Mouse (Mus musculus): ENCODE data around the gene Zfp932. TPM values are rescaled to one million over a fixed set of nuclear protein-coding genes. Genes with fewer than 3 reads are reported as not detected.
"Not testable (repeated sequence)": the region's sequence is repeated elsewhere in the genome, so short reads cannot be mapped to it uniquely, and the experiment has no call there.

Zfp932 gene
- polyA plus RNA-seq (2014; fragmentation: Nextera tagmentation; extraction: Ambion mirVana) = 19.5 and 20.0 TPM in 2 replicates

GRCm38 (mm10) chr5:109996026-109996937 lies at the start of gene Zfp932:
TSS of gene Zfp932 (plus strand) at chr5:109996521.
- Histone ChIP-seq H3K4me2 (ENCODE audit: low read length) (peak within 1 kb of the TSS; percentile 49), H3K9ac (ENCODE audit: low read length) (peak within 1 kb of the TSS; percentile 45), H3K4me3 (ENCODE audit: low read depth, low read length) (peak within 1 kb of the TSS; percentile 46)
- H3K4me1 ChIP-seq (replicated peaks; ENCODE audit: control insufficient read depth, insufficient read depth, low read length); H3K27me3 ChIP-seq (replicated peaks; ENCODE audit: control insufficient read depth, insufficient read depth, low read length); DNase-seq (ENCODE audit: low spot score); H3K36me3 ChIP-seq (ENCODE audit: control insufficient read depth, insufficient read depth, low read length); H3K9me3 ChIP-seq (ENCODE audit: control insufficient read depth, low read length); H3K27ac ChIP-seq (ENCODE audit: low read depth): not testable (repeated sequence)
- peak; percentile 98 for ATAC-seq (replicated peaks; ENCODE audit: low FRiP score, low TSS enrichment, low read depth)
- WGBS = 3% methylated on average over 24 of the region's 24 CpGs

- Histone ChIP-seq H3K9ac (ENCODE audit: low read length) (no peak overlapping the region), H3K9me3 (ENCODE audit: control insufficient read depth, low read length) (no peaks in the 10 kb centered on the region), H3K27ac (ENCODE audit: low read depth) (no peak overlapping the region), H3K4me1 (replicated peaks; ENCODE audit: control insufficient read depth, insufficient read depth, low read length) (no peaks in the 10 kb centered on the region), H3K27me3 (replicated peaks; ENCODE audit: control insufficient read depth, insufficient read depth, low read length) (no peaks in the 10 kb centered on the region), H3K4me3 (ENCODE audit: low read depth, low read length) (no peak overlapping the region), H3K4me2 (ENCODE audit: low read length) (no peak overlapping the region), H3K36me3 (ENCODE audit: control insufficient read depth, insufficient read depth, low read length) (no peaks in the 10 kb centered on the region)
- DNase-seq (ENCODE audit: low spot score) = no peak
- WGBS = 84% methylated on average over 1 of the region's 1 CpGs
- ATAC-seq (replicated peaks; ENCODE audit: low FRiP score, low TSS enrichment, low read depth) = no peak
Measured at GRCm38 (mm10) chr5:109950281-109950680, 46.0 kb upstream of the Zfp932 start.

- not testable (repeated sequence) for H3K4me3 ChIP-seq (ENCODE audit: low read depth, low read length); H3K27ac ChIP-seq (ENCODE audit: low read depth); H3K9me3 ChIP-seq (ENCODE audit: control insufficient read depth, low read length); H3K27me3 ChIP-seq (replicated peaks; ENCODE audit: control insufficient read depth, insufficient read depth, low read length); DNase-seq (ENCODE audit: low spot score); H3K4me1 ChIP-seq (replicated peaks; ENCODE audit: control insufficient read depth, insufficient read depth, low read length); H3K36me3 ChIP-seq (ENCODE audit: control insufficient read depth, insufficient read depth, low read length); H3K4me2 ChIP-seq (ENCODE audit: low read length); ATAC-seq (replicated peaks; ENCODE audit: low FRiP score, low TSS enrichment, low read depth); H3K9ac ChIP-seq (ENCODE audit: low read length)
- WGBS = 82% methylated on average over 2 of the region's 2 CpGs
Measured at GRCm38 (mm10) chr5:109980743-109981142, 15.6 kb upstream of the Zfp932 start.

GRCm38 (mm10) chr5:109995461-109995860 lies 860 bp upstream of the Zfp932 start:
- H3K4me2 ChIP-seq (ENCODE audit: low read length) = not testable (repeated sequence)
- WGBS = 69% methylated on average over 10 of the region's 10 CpGs

GRCm38 (mm10) chr5:110015775-110016174 lies 19.5 kb downstream of the Zfp932 start:
- not testable (repeated sequence) for H3K4me3 ChIP-seq (ENCODE audit: low read depth, low read length); H3K9ac ChIP-seq (ENCODE audit: low read length); H3K9me3 ChIP-seq (ENCODE audit: control insufficient read depth, low read length); H3K27ac ChIP-seq (ENCODE audit: low read depth); H3K4me2 ChIP-seq (ENCODE audit: low read length); H3K36me3 ChIP-seq (ENCODE audit: control insufficient read depth, insufficient read depth, low read length); ATAC-seq (replicated peaks; ENCODE audit: low FRiP score, low TSS enrichment, low read depth); H3K27me3 ChIP-seq (replicated peaks; ENCODE audit: control insufficient read depth, insufficient read depth, low read length); DNase-seq (ENCODE audit: low spot score); H3K4me1 ChIP-seq (replicated peaks; ENCODE audit: control insufficient read depth, insufficient read depth, low read length)
- WGBS = 86% methylated on average over 10 of the region's 10 CpGs

More at GRCm38 (mm10) chr5:109995461-109995860, 860 bp upstream of the Zfp932 start:
- H3K4me3 ChIP-seq (ENCODE audit: low read depth, low read length); H3K9me3 ChIP-seq (ENCODE audit: control insufficient read depth, low read length); H3K9ac ChIP-seq (ENCODE audit: low read length); H3K27me3 ChIP-seq (replicated peaks; ENCODE audit: control insufficient read depth, insufficient read depth, low read length); DNase-seq (ENCODE audit: low spot score); H3K27ac ChIP-seq (ENCODE audit: low read depth); H3K4me1 ChIP-seq (replicated peaks; ENCODE audit: control insufficient read depth, insufficient read depth, low read length); ATAC-seq (replicated peaks; ENCODE audit: low FRiP score, low TSS enrichment, low read depth); H3K36me3 ChIP-seq (ENCODE audit: control insufficient read depth, insufficient read depth, low read length): not testable (repeated sequence)

GRCm38 (mm10) chr5:110023273-110023672 lies 27.0 kb downstream of the Zfp932 start:
- H3K4me2 ChIP-seq (ENCODE audit: low read length) = no peak overlapping the region
- H3K27me3 ChIP-seq (replicated peaks; ENCODE audit: control insufficient read depth, insufficient read depth, low read length) = no peaks in the 10 kb centered on the region
- H3K27ac ChIP-seq (ENCODE audit: low read depth) = no peak overlapping the region
- WGBS = 61% methylated on average over 9 of the region's 9 CpGs
- no peaks in the 10 kb centered on the region for H3K9me3 ChIP-seq (ENCODE audit: control insufficient read depth, low read length)
- H3K4me1 ChIP-seq (replicated peaks; ENCODE audit: control insufficient read depth, insufficient read depth, low read length) = no peaks in the 10 kb centered on the region
- H3K36me3 ChIP-seq (ENCODE audit: control insufficient read depth, insufficient read depth, low read length) = no peaks in the 10 kb centered on the region
- ATAC-seq (replicated peaks; ENCODE audit: low FRiP score, low TSS enrichment, low read depth) (no peak), DNase-seq (ENCODE audit: low spot score) (peak; percentile 52)
- no peak overlapping the region for H3K9ac ChIP-seq (ENCODE audit: low read length)
- 0 out of 2 replicates have a peak overlapping the region, but pooled peaks have one; percentile 8 for H3K4me3 ChIP-seq (ENCODE audit: low read depth, low read length)

- 51% methylated on average over 8 of the region's 8 CpGs for WGBS
- not testable (repeated sequence) for H3K27ac ChIP-seq (ENCODE audit: low read depth); H3K4me2 ChIP-seq (ENCODE audit: low read length); H3K9me3 ChIP-seq (ENCODE audit: control insufficient read depth, low read length); H3K4me1 ChIP-seq (replicated peaks; ENCODE audit: control insufficient read depth, insufficient read depth, low read length); H3K36me3 ChIP-seq (ENCODE audit: control insufficient read depth, insufficient read depth, low read length); H3K4me3 ChIP-seq (ENCODE audit: low read depth, low read length); H3K9ac ChIP-seq (ENCODE audit: low read length); H3K27me3 ChIP-seq (replicated peaks; ENCODE audit: control insufficient read depth, insufficient read depth, low read length)
- DNase-seq (ENCODE audit: low spot score) (peak; percentile 66), ATAC-seq (replicated peaks; ENCODE audit: low FRiP score, low TSS enrichment, low read depth) (peak; percentile 70; the same call in 1 of the 2 replicates)
Measured at GRCm38 (mm10) chr5:110023694-110024427, 27.5 kb downstream of the Zfp932 start.

- 2% methylated on average over 19 of the region's 19 CpGs for WGBS
- DNase-seq (ENCODE audit: low spot score) = peak; percentile 86
- H3K27ac ChIP-seq (ENCODE audit: low read depth) = peak overlapping the region; percentile 64; the same call in 1 of the 2 replicates
- H3K9me3 ChIP-seq (ENCODE audit: control insufficient read depth, low read length) = no peaks in the 10 kb centered on the region
- H3K4me3 ChIP-seq (ENCODE audit: low read depth, low read length) = peak overlapping the region; percentile 65
- H3K4me1 ChIP-seq (replicated peaks; ENCODE audit: control insufficient read depth, insufficient read depth, low read length) = no peaks in the 10 kb centered on the region
- peak overlapping the region; percentile 48 for H3K4me2 ChIP-seq (ENCODE audit: low read length)
- H3K36me3 ChIP-seq (ENCODE audit: control insufficient read depth, insufficient read depth, low read length) = no peaks in the 10 kb centered on the region
- H3K27me3 ChIP-seq (replicated peaks; ENCODE audit: control insufficient read depth, insufficient read depth, low read length) = no peaks in the 10 kb centered on the region
- ATAC-seq (replicated peaks; ENCODE audit: low FRiP score, low TSS enrichment, low read depth) = peak; percentile 99
- peak overlapping the region; percentile 47 for H3K9ac ChIP-seq (ENCODE audit: low read length)
Measured at GRCm38 (mm10) chr5:110057637-110058408, 61.5 kb downstream of the Zfp932 start.
